Mouse (Mus musculus) thymus, postnatal 0 days (tissue): ENCODE measurements around the gene Zfp451. TPM values are rescaled to one million over a fixed set of nuclear protein-coding genes. Genes with fewer than 3 reads are reported as not detected.
"Not testable (repeated sequence)": the region's sequence is repeated elsewhere in the genome, so short reads cannot be mapped to it uniquely, and the experiment has no call there.

Source experiments
- DNase-seq: peaks from one replicate; pipeline ENCODE4 v3.0.0-alpha.2; 2015; ENCODE audit warnings: low spot score
- polyA plus RNA-seq: library from polyadenylated mRNA; unstranded; fragments of >200 nt; fragmentation: Nextera tagmentation; extraction: Ambion mirVana; gene quantifications from 2 replicates; pipeline ENCODE4 v1.2.1, GENCODE M21; 2015

Gene Zfp451
- polyA plus RNA-seq, 1 experiment from 2014 or later: 18.6 TPM

DNA sequence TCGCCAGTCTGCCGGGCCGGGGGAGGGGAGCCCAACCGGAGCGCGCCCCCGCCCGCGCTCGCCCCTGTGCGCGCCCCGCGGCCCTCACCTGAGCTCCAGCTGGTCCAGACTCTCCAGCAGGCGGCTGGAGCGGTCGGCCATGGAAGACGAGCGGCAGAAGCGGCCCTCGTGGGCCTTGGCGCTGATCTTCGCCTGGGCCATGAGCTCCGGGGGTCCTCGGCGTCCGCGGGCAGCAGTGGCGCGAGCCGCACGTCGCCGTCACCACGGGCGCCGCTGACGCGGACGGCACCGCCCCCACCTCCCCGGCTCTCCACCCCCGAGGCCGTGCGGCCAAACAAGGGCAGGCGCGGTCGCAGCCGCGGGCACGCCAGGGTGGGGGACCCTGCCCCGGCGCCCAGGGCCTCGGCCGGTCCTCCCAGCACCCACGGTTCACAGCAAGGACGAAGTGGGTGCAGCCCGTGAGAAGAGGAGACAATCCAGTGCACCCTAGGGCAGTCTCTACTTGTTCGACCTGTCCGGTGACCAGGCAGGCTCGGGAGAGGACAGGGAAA is 56.8 kb downstream of the Zfp451 start, which contains the start of gene Bag2:
TSS of gene Bag2 (minus strand) at position 305 of the 551 bp plus-strand sequence.
- peak; percentile 26 for DNase-seq

DNA sequence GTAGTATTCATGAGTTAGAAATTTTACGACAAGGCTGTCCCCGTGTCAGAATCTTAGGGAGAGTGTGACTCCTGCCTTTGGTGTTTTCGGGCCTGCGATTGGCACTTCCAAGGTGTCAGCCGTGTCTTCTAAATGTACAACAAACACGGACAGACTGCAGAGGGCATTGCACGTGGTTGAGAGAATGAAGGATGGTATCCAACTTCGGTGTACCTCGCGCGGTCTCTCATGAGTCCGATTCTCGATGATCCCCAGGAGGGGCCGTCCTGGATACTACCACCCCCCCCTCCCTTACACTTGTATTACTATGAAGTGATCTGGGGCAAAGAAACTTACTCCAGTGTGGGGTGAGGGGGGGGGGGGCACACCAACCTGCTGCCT is 57.4 kb downstream of the Zfp451 start:
- DNase-seq: peak; percentile 32

DNA sequence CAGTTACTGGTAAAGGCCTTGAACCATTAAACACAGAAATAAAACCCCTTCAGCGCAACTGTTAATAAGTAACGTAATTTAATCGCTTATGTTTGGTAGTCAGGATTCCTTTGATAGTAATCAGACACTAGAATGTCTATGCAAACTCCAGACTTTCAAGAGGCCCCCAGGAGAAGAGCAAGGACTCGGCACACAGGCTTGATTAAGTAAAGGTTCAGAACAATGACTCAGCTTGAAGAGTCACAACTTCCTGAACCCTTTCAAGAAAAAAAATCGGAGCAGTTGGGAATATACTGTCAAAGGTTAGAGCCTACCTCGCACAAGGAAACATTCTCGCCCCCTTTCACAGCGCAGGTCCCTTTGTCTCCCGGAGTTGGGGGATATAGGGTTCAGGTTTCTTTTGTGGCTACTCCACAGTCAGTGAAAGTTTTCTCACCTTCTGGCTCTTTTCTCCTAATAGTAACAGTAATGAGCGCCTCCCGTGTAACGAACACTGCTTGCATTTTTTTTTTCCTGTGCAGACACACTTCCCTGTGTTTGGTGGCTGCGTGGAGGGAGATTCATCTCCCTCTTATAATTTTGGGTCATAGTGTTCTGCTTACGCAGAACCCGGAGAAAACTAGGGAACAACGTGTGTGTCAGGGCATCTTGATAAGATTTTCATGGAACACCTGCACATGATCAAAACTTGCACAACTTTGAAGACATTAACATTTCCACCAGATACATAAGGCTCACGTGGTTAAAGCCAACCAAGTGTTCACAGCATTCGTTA is 58.0 kb downstream of the Zfp451 start:
- no peak for DNase-seq

DNA sequence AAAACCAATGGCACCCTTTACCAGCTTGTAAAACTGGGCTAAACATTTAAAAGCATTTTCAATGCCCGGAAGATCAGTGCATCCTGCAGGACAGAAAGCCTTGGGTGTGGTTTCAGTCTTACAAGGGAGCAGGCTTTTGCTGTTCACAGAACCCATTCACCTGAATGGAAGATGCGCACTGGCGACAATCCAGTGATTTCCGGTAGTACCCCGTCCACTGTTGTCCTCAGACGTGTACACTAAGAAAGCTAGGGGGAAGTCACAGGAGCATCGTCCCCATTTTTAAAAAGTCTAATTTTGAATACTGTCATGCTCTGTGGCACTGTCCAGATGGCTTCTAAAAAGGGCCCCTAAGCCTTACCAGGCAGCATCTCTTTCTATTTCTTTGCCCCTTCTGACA is 58.6 kb downstream of the Zfp451 start:
- DNase-seq: no peak

DNA sequence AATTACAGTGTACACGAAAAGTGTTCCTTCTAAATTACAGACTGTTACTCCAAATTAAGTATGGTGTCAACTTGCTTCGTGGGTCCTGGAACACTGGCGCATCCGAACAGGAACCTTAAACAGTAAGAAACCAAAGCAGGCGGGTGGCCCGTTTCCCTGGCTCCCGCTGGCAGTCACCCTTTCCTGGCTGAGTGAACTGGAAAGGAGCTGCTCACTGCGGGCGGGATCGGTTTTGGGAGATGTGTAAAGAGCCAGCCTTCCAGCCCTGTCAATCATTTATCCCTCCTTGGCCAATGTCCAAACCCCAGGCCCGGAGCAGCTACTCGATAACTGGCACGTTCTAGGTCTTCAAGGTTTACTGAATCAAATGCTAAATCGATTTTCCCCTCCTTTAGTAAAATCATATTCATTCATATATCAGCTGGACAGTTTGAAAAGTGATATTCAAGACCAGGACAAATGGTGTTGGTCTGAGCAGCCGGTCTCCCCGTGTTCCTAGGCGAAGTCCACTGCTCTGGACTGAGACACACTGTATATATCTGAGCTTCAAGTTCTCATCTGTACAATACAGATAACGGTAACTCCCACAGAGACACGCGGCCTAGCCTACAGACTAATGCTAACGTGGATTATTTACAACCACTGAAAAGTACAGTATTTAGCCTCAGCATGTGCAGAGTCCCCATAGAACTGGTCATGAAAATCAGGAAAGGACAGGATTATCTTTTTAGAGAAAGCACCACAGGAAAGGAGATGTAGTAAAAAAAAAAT is 59.2 kb downstream of the Zfp451 start:
- no peak for DNase-seq

DNA sequence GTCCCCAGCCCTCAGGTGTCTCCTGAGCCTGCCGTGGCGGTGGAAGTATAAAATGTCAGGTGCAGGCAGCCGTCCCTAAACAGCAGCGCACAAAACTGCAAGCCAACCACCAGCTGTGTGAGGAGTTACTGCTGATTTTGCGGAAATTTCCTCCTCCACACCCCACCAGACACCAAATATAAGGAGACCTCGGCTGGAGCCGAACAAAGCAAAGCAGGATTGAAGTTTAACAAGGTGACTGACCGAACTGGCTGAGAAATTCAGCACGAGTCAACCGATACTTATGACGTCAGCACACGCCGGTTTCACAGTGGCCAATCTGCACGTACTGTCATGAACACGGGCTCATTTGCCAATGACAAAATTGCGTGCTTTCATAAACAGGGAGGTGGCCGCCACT is 60.3 kb downstream of the Zfp451 start:
- DNase-seq: no peak

DNA sequence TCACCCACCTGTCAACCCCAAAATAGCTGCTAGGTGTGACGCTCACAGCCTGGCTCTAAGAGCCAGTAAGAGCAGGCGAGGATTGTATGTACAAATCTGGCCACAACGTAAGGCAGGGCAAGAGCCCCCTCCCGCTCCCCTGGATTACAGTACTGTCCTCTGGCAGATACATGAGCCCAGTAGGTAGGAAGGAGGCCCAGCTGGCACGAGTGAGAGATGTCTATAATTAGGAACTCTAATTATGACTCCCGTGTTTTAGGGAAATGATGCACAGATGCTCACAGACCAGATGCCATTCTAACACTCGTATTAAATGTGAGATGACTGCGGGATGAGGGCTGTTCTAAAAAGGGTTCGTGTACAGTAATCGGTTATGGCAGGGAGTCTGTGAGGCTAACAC is 63.1 kb downstream of the Zfp451 start:
- no peak for DNase-seq

DNA sequence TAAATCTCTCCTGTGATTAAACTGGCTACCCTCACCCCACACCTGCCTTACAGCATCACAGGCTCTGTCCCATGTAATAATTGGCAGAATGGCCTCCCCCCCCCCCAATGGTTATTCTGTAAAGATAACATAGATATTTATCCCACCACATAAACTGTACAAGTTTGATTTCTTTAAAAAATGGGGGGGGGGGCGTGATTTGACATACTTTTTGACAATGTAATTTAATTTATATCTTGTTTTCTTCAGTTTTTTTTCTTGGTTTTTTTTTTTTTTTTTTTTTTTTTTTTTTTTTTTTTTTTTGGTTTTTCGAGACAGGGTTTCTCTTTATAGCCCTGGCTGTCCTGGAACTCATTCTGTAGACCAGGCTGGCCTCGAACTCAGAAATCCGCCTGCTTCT is 64.7 kb downstream of the Zfp451 start:
- not testable (repeated sequence) for DNase-seq

DNA sequence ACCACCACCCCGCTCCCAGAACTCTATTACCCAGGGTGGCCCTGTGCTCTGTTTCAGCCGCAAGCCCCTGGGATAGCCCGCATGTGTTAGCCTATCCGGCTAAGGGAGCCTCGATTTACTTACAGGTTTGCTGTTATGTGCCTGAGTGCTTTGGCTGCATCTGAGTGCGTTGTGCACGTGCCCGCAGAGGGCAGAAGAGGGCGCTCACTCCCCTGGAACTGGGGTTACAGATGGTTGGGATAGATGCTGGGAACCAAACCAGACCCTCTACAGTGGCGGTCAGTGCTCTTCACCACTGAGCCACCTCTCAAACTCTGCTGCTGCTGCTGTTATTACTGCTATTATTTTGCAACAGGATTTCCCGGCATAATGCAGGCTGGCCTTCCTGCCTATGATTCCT is 65.3 kb downstream of the Zfp451 start:
- no peak for DNase-seq

DNA sequence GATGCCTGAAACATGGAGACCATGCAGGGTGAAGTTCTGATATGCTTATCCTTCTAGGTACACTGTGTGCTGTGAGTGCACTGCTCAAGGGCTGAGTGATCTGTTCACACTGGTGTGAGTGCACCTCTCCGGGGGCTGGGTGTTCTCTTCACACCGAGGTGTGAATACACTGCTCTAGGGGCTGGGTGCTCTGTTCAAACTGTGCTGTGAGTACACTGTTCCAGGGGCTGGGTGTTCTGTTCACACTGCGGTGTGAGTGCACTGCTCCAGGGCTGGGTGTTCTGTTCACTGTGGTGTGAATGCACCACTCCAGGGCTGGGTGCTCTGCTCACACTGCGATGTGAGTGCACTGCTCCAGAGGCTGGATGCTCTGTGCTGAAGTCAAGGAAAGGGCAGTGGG is 68.5 kb downstream of the Zfp451 start:
- no peak for DNase-seq

DNA sequence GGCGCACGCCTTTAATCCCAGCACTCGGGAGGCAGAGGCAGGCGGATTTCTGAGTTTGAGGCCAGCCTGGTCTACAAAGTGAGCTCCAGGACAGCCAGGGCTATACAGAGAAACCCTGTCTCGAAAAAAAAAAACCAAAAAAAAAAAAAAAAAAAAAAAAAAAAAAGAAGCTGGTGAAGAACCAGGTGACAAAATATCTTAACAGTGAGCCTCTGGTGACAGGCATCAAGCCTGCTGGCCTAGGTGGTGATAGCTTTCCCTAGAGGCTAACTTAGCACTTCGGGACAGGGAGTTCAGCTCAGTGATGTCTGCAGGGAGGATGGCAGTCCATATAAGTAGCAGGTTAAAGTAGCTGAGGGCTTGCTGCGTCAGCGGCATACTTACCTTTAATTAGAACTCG is 69.6 kb downstream of the Zfp451 start:
- DNase-seq: not testable (repeated sequence)

DNA sequence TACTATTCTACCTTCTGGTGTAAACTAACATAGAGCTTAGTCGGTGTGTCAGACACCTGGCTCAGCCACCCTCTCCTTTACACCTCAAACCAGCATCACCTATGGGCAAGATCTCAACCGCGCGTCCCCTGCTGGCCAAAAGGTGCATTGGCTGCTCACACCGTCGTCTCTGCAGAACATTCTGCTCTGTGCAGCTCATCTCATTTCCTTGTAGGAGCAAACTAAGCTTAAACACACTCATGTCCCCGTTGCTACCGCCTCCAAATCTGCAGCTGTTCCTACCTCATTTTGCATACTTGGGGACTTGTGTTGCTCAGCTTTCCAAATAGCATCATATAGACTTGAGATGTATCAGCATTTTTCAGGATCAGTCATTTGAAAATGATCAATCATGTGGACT is 71.5 kb downstream of the Zfp451 start:
- DNase-seq: peak; percentile 59

DNA sequence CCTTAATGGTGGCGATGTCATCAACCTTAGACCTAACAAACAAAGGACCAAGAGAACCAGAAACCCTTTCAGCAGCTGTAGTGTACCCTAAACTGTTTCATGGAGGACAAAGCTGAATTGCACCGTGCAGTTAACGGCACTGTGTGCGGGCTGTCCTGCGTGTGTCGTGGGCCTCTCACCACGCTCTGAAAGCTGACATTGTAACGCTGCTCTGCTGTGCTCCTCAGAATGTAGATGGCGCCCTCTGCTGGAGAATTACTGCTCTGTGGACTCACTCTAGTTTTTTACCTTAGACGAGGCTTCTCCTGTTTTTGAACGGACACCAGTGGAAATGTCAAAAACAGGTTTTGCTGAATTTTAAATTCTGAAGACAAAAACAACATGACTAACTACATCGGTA is 75.1 kb downstream of the Zfp451 start:
- DNase-seq: peak; percentile 79

DNA sequence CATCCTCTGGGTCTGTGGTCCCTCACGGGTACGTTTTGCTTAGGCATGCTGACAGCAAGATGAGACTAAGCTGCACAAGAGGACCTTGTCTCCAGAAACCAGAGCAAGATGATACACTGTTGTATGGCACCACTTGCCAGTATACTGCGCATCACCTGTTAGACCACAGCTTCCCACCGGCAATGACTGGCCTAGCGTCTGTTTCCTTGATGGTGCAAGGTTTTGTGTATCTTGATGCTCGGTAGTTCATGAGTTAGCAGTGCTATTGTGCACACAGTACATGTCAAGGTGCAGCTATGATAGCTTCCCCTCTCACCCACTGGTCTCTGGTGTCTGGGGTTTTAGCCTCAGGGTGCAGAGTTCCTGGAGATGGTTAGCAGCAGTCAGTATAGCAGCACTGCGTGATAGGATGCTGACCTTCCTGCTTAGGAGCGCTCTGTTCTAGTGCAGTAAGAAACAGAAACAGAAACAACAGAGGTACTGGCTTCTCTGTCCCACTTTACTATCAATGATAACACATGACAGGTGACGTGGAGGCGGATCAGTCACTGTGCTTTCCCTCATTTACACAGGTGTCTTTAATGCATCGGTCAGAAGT is 75.6 kb downstream of the Zfp451 start:
- no peak for DNase-seq

DNA sequence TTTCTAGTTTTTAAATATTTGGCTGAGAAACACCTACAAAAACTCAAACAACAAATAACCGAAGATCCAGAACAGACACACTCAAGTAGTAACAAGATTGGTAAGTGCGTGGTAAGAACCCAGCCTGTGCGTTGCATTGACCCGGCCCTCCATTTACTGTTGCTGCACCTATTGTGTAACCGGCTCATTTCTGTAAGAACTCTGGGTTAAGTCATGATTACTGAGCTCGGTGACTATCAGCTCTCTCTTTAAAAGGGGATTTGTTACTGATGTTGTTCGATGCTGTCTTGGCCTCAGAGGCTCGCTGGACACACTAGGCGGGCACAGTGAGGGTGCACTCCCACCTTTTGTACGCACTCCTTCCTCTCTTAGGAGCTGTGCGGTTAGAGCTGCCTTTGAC is 76.1 kb downstream of the Zfp451 start:
- DNase-seq: no peak

DNA sequence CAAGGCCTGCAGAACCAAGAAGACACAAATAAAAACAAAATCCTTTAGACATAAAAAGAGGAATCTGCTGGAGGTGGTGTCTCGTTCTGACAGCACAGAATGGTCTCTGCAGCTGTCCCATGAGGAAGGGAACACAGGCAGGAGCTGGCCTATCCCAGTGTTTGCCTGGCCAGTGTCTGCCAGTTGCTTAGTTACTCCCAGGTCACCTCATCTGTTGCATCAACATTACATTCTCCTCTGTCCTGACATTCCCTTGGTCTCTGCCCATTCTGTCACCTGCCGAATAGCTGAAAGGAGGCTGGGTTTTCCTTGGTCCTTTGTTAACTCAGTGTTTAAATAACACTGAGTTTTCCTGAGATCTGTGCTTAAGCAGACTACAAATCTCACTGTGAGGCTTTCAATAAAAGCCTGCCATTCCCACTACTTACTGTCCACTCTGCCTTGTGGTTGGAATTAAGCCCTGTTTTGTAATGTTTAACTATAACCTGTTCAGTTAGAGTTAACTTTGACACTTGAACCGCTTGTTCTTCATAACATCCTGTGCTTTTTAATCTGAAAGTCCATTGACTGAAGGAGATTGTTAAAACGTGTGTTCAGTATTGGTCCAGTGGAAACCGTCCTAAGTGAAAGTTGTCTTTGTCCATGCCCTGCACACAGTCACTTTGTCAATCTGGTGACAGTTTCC is 80.3 kb downstream of the Zfp451 start:
- DNase-seq: no peak

DNA sequence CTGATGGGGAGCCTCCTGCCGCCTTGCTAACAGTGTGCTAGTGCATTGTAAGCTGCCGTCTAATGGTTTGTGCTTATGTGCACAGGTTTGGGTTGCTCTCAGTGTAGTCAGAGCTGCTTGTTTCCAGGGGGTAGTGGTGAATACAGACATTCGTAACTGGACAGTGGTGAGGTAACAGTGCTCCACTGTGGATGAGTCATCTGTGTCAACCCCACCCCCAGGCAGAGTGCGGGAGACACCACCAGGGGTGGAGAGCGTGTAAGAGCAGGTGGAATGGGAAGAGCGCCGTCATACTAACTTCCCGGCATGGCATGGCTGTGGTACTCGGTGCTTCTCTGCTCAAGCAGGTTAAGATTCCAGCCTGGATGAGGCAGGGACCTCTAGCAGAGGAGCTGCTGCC is 81.4 kb downstream of the Zfp451 start:
- no peak for DNase-seq

DNA sequence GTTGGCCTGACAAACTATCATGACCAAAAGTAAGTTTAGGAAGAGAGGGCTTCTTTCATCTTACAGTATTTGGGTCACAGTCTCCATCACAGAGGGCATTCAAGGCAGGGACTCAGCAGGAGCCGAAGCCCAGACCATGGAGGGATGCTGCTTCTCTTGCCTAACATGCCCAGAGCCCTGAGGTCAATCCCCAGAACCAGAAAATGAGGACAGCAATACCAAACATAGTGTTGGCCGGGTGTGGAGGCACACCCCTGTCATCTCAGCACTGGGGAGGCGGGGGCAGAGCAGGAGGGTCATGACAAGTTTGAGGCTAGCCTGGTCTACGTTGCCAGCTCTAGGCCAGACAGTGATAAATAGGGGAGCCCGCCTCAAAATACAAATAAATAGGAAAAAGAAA is 89.3 kb downstream of the Zfp451 start:
- DNase-seq: no peak

DNA sequence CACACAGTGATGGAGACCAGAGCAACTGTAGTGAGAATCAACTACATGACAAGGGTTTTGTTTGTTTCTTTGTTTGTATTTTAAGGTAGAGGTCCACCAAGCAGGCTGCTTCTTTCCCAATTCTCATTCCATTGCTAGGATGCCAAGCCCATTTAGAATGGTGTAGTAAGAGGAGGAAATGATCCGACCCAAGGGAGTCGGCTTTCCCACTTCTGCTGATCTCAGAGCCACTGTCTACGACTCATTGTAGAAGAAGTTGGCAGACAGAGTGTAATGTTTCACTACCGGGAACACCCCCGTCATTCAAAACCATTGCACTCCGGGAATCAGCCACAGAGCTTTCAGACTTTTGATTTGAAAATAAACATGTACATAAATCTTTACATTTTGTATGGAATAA is 89.9 kb downstream of the Zfp451 start:
- no peak for DNase-seq

DNA sequence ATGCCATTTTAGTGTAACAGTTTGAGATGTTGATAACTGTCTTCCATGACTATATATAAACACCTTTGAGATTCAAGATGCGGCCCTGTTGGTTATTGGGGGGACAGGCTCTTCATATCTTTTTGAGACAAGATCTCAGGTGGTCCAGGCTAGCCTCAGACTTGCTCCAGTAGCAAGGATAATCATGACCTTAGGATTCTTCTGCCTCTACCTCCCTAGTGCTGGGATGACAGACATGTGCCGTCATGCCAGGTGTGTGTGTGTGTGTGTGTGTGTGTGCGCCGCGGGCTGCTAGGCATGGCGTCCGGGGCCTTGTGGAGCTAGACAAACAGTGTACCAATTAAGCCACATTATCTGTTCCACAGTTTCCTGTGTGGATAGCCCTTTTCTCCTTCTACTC is 93.4 kb downstream of the Zfp451 start:
- no peak for DNase-seq

DNA sequence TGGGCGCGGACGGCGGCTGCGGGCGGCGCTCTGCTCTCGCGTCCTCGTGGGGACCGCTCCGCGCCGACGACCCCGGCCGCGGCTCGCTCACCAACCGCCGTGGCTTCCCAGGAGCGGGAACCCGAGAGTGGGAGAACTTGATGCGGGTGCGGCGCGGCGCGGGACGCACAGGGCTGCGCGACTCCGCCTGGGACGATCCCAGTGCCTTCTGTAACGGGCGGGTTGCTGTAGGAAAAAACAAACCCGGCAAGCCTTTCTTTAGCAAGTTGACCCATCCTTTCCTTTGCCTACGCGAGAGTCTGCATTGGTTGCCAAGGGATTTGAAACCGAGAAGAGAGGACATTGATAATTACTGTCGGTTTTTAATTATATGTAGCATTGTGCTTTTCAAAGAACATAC is 94.2 kb downstream of the Zfp451 start:
- DNase-seq: no peak
